Mouse (Mus musculus) inflammation-experienced regulatory T-cells, adult 16 weeks (primary cell): ENCODE measurements around the gene Olfr456. TPM values are rescaled to one million over a fixed set of nuclear protein-coding genes. Genes with fewer than 3 reads are reported as not detected.

Experiments used
- polyA plus RNA-seq: library from polyadenylated mRNA; unstranded; fragments of 100-300 nt; shearing (Covaris generic); gene quantifications from one replicate; pipeline ENCODE4 v1.2.1, GENCODE M21; 2017

Olfr456 gene
- polyA plus RNA-seq = not detected

DNA sequence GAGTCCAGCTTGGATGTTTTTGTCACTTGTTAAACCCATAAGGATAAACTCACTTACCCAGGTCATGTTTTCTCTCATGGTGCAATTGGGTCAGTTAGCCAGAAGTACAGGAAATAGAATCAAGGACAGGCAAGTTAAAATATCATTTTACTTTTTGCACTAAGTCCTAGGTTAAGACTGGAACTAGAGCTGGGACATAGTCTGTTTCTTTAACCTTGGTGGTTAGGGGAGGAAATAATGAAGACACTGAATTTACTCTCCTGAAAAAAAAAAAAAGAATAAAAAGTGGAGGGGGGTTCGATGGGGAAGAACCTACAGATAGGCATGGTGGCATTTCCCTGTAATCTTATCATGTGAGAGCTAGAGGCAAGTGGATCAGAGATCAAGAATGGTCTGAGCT lies at the start of gene Olfr456:
Gene Olfr456 (minus strand): TSS at position 101 of the 400 bp plus-strand sequence.

DNA sequence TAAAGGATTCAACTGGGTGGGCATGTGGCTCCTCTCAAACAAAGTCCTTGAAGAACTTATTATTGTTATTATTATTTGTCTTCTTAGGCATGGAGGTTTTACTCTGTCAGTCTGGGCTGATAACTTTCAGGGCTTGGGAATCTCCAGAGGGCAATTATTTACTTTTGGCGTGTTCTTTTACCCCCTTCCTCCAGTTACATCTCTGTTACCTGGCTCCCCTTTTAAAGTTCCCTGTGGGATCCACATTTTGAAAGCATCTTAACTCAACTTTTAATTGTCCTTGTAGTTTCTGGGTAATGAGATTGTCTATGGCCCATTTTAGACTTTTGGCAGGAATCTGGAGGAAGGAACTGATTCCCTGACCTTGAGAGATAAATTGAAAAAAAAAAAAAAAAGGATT lies 10.8 kb downstream of the Olfr456 start, which contains the start of gene Olfr457:
Gene Olfr457 (minus strand): TSS at position 101 of the 400 bp plus-strand sequence.

DNA sequence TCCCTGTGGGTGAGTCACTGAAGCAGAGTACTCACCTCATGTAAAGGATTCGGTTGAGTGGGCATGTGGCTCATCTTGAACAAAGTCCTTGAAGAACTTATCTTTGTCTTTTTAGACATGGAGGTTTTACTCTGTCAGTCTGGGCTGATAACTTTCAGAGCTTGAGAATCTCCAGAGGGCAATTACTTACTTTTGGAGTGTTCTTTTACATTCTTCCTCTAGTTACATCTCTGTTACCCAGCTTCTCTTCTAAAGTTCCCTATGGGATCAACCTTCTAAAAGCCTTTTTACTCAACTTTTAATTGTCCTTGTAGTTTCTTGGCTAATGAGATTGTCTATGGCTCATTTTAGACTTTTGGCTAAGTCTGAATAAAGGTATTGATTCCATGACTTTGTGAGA lies 21.9 kb downstream of the Olfr456 start, which contains the start of gene Olfr458:
Gene Olfr458 (minus strand): TSS at position 101 of the 400 bp plus-strand sequence.

Other genes starting within 250 kb of the Olfr456 start
- gene Gstk1, start 241.3 kb downstream of the Olfr456 start, polyA plus RNA-seq = 12.2 TPM
- gene Tmem139, start 225.2 kb downstream of the Olfr456 start, polyA plus RNA-seq = not detected
- 77.0 TPM for gene Casp2, start 222.2 kb downstream of the Olfr456 start, polyA plus RNA-seq
- gene Clcn1, start 200.5 kb downstream of the Olfr456 start, polyA plus RNA-seq = not detected
- gene Fam131b, start 162.6 kb downstream of the Olfr456 start, polyA plus RNA-seq = not detected
- gene Zyx, start 137.6 kb downstream of the Olfr456 start, polyA plus RNA-seq = 98.2 TPM
- gene Epha1, start 113.9 kb downstream of the Olfr456 start, polyA plus RNA-seq = 0.38 TPM
- gene Tas2r143, start 87.0 kb downstream of the Olfr456 start, polyA plus RNA-seq = not detected
- not detected for gene Tas2r135, start 81.8 kb downstream of the Olfr456 start, polyA plus RNA-seq
- gene Tas2r126, start 52.7 kb downstream of the Olfr456 start, polyA plus RNA-seq = not detected
- not detected for gene Olfr458, start 22.0 kb downstream of the Olfr456 start, polyA plus RNA-seq
- not detected for gene Olfr457, start 10.9 kb downstream of the Olfr456 start, polyA plus RNA-seq
- not detected for gene Olfr455, start 60.4 kb upstream of the Olfr456 start, polyA plus RNA-seq
- not detected for gene Tcaf3, start 110.5 kb upstream of the Olfr456 start, polyA plus RNA-seq
- gene Tcaf2, start 158.0 kb upstream of the Olfr456 start, polyA plus RNA-seq = not detected
- gene Tcaf1, start 222.9 kb upstream of the Olfr456 start, polyA plus RNA-seq = not detected